Mouse (Mus musculus): ENCODE results near the gene Nfix. TPM values are rescaled to one million over a fixed set of nuclear protein-coding genes. Genes with fewer than 3 reads are reported as not detected.

The Nfix gene
- polyA plus RNA-seq, 1 experiment from 2014 or later = 14.2 TPM

GRCm38 (mm10) chr8:84823653-84824052 lies 23.5 kb upstream of the Nfix start:
- H3K27ac ChIP-seq = no peak overlapping the region
- ATAC-seq (ENCODE audit: low FRiP score) = peak; percentile 82
- peak overlapping the region; percentile 47 for H3K4me2 ChIP-seq (replicated peaks)
- 0 out of 2 replicates have a peak overlapping the region, but pooled peaks have one; percentile 4 for H3K4me3 ChIP-seq
- 2% methylated on average over 18 of the region's 18 CpGs for WGBS
- H3K9ac ChIP-seq = no peak overlapping the region
- no peaks in the 10 kb centered on the region for H3K9me3 ChIP-seq (replicated peaks)
- H3K27me3 ChIP-seq = peaks cover 14% of the 10 kb centered on the region
- H3K4me1 ChIP-seq = peaks cover 10% of the 10 kb centered on the region
- H3K36me3 ChIP-seq = no peaks in the 10 kb centered on the region

- WGBS = 22% methylated on average over 3 of the region's 3 CpGs
- peaks cover 14% of the 10 kb centered on the region for H3K27me3 ChIP-seq
- H3K4me1 ChIP-seq = peaks cover 10% of the 10 kb centered on the region
- H3K27ac ChIP-seq = no peak within 1 kb of the TSS
- ATAC-seq (ENCODE audit: low FRiP score) = 0 out of 2 replicates have a peak, but pooled peaks have one; percentile 16
- no peaks in the 10 kb centered on the region for H3K36me3 ChIP-seq
- H3K4me2 ChIP-seq (replicated peaks) = peak within 1 kb of the TSS; percentile 47
- H3K4me3 ChIP-seq = 0 out of 2 replicates have a peak within 1 kb of the TSS, but pooled peaks have one; percentile 4
- H3K9ac ChIP-seq = no peak within 1 kb of the TSS
- no peaks in the 10 kb centered on the region for H3K9me3 ChIP-seq (replicated peaks)
Observed at GRCm38 (mm10) chr8:84822723-84823122, 22.6 kb upstream of the Nfix start, which contains the start of gene Dand5. TSS of gene Dand5 (minus strand) at chr8:84822823.

- Histone ChIP-seq H3K36me3 (no peaks in the 10 kb centered on the region), H3K27ac (no peak overlapping the region), H3K4me3 (no peak overlapping the region), H3K4me2 (replicated peaks) (no peak overlapping the region), H3K4me1 (peaks cover 35% of the 10 kb centered on the region), H3K27me3 (peaks cover 45% of the 10 kb centered on the region), H3K9ac (no peak overlapping the region), H3K9me3 (replicated peaks) (no peaks in the 10 kb centered on the region)
- no peak for ATAC-seq (ENCODE audit: low FRiP score)
- WGBS = 73% methylated on average over 17 of the region's 17 CpGs
Observed at GRCm38 (mm10) chr8:84816117-84816516, 16.0 kb upstream of the Nfix start.

- H3K36me3 ChIP-seq = no peaks in the 10 kb centered on the region
- peaks cover 41% of the 10 kb centered on the region for H3K4me1 ChIP-seq
- peak overlapping the region; percentile 68 for H3K27ac ChIP-seq
- H3K4me3 ChIP-seq = no peak overlapping the region
- 12% methylated on average over 9 of the region's 9 CpGs for WGBS
- H3K9me3 ChIP-seq (replicated peaks) = no peaks in the 10 kb centered on the region
- no peak overlapping the region for H3K4me2 ChIP-seq (replicated peaks)
- peaks cover 42% of the 10 kb centered on the region for H3K27me3 ChIP-seq
- ATAC-seq (ENCODE audit: low FRiP score) = peak; percentile 59; the same call in 1 of the 2 replicates
- no peak overlapping the region for H3K9ac ChIP-seq
Observed at GRCm38 (mm10) chr8:84815547-84815946, 15.4 kb upstream of the Nfix start.

- Histone ChIP-seq H3K4me3 (no peak overlapping the region), H3K9me3 (replicated peaks) (no peaks in the 10 kb centered on the region), H3K36me3 (no peaks in the 10 kb centered on the region), H3K4me1 (peaks cover 42% of the 10 kb centered on the region), H3K9ac (peak overlapping the region; percentile 35), H3K4me2 (replicated peaks) (peak overlapping the region; percentile 22), H3K27me3 (peaks cover 42% of the 10 kb centered on the region), H3K27ac (peak overlapping the region; percentile 68)
- ATAC-seq (ENCODE audit: low FRiP score) = peak; percentile 44
- 36% methylated on average over 19 of the region's 19 CpGs for WGBS
Observed at GRCm38 (mm10) chr8:84814555-84815441, 14.7 kb upstream of the Nfix start.

GRCm38 (mm10) chr8:84814240-84814554 lies 14.1 kb upstream of the Nfix start:
- peaks cover 43% of the 10 kb centered on the region for H3K27me3 ChIP-seq
- peaks cover 48% of the 10 kb centered on the region for H3K4me1 ChIP-seq
- 0 out of 2 replicates have a peak overlapping the region, but pooled peaks have one; percentile 35 for H3K9ac ChIP-seq
- H3K4me3 ChIP-seq = no peak overlapping the region
- peak overlapping the region; percentile 25; the same call in 1 of the 2 replicates for H3K27ac ChIP-seq
- 79% methylated on average over 11 of the region's 11 CpGs for WGBS
- no peaks in the 10 kb centered on the region for H3K36me3 ChIP-seq
- H3K9me3 ChIP-seq (replicated peaks) = no peaks in the 10 kb centered on the region
- ATAC-seq (ENCODE audit: low FRiP score) = peak; percentile 39
- peak overlapping the region; percentile 22; the same call in 1 of the 2 replicates for H3K4me2 ChIP-seq (replicated peaks)

- Histone ChIP-seq H3K9ac (no peak overlapping the region), H3K4me1 (peaks cover 50% of the 10 kb centered on the region), H3K27me3 (peaks cover 47% of the 10 kb centered on the region), H3K4me3 (no peak overlapping the region), H3K36me3 (no peaks in the 10 kb centered on the region), H3K9me3 (replicated peaks) (no peaks in the 10 kb centered on the region), H3K27ac (peak overlapping the region; percentile 25), H3K4me2 (replicated peaks) (no peak overlapping the region)
- no peak for ATAC-seq (ENCODE audit: low FRiP score)
- WGBS = 81% methylated on average over 3 of the region's 3 CpGs
Observed at GRCm38 (mm10) chr8:84813830-84814229, 13.7 kb upstream of the Nfix start.

- Histone ChIP-seq H3K9me3 (replicated peaks) (no peaks in the 10 kb centered on the region), H3K27ac (0 out of 2 replicates have a peak overlapping the region, but pooled peaks have one; percentile 25), H3K4me1 (peaks cover 50% of the 10 kb centered on the region), H3K4me2 (replicated peaks) (no peak overlapping the region), H3K36me3 (no peaks in the 10 kb centered on the region), H3K27me3 (peaks cover 54% of the 10 kb centered on the region), H3K9ac (no peak overlapping the region), H3K4me3 (no peak overlapping the region)
- ATAC-seq (ENCODE audit: low FRiP score) = no peak
- 2% methylated on average over 5 of the region's 5 CpGs for WGBS
Observed at GRCm38 (mm10) chr8:84813059-84813458, 12.9 kb upstream of the Nfix start.

GRCm38 (mm10) chr8:84811303-84811702 lies 11.2 kb upstream of the Nfix start:
- Histone ChIP-seq H3K27me3 (peaks cover 64% of the 10 kb centered on the region), H3K9ac (peak overlapping the region; percentile 35; the same call in 1 of the 2 replicates), H3K36me3 (no peaks in the 10 kb centered on the region), H3K27ac (peak overlapping the region; percentile 64), H3K4me3 (peak overlapping the region; percentile 27), H3K9me3 (replicated peaks) (no peaks in the 10 kb centered on the region), H3K4me2 (replicated peaks) (peak overlapping the region; percentile 50), H3K4me1 (peaks cover 50% of the 10 kb centered on the region)
- 16% methylated on average over 10 of the region's 10 CpGs for WGBS
- ATAC-seq (ENCODE audit: low FRiP score) = no peak

- peak overlapping the region; percentile 27 for H3K4me3 ChIP-seq
- no peaks in the 10 kb centered on the region for H3K36me3 ChIP-seq
- peaks cover 64% of the 10 kb centered on the region for H3K27me3 ChIP-seq
- WGBS = 2% methylated on average over 30 of the region's 32 CpGs
- 0 out of 2 replicates have a peak, but pooled peaks cover 3% of the 10 kb centered on the region for H3K9me3 ChIP-seq (replicated peaks)
- H3K9ac ChIP-seq = no peak overlapping the region
- peak; percentile 80 for ATAC-seq (ENCODE audit: low FRiP score)
- peak overlapping the region; percentile 64; the same call in 1 of the 2 replicates for H3K27ac ChIP-seq
- peak overlapping the region; percentile 50 for H3K4me2 ChIP-seq (replicated peaks)
- peaks cover 50% of the 10 kb centered on the region for H3K4me1 ChIP-seq
Observed at GRCm38 (mm10) chr8:84810896-84811295, 10.8 kb upstream of the Nfix start.

GRCm38 (mm10) chr8:84809941-84810280 lies 9.8 kb upstream of the Nfix start:
- Histone ChIP-seq H3K36me3 (no peaks in the 10 kb centered on the region), H3K27ac (no peak overlapping the region), H3K4me2 (replicated peaks) (no peak overlapping the region), H3K9me3 (replicated peaks) (0 out of 2 replicates have a peak, but pooled peaks cover 3% of the 10 kb centered on the region), H3K4me3 (no peak overlapping the region), H3K9ac (no peak overlapping the region), H3K27me3 (peaks cover 70% of the 10 kb centered on the region), H3K4me1 (peaks cover 41% of the 10 kb centered on the region)
- no peak for ATAC-seq (ENCODE audit: low FRiP score)
- 73% methylated on average over 5 of the region's 5 CpGs for WGBS

GRCm38 (mm10) chr8:84809109-84809940 lies 9.2 kb upstream of the Nfix start:
- WGBS = 52% methylated on average over 12 of the region's 12 CpGs
- 0 out of 2 replicates have a peak overlapping the region, but pooled peaks have one; percentile 2 for H3K27ac ChIP-seq
- peaks cover 70% of the 10 kb centered on the region for H3K27me3 ChIP-seq
- no peak overlapping the region for H3K9ac ChIP-seq
- H3K4me1 ChIP-seq = peaks cover 35% of the 10 kb centered on the region
- peak; percentile 33; the same call in 1 of the 2 replicates for ATAC-seq (ENCODE audit: low FRiP score)
- H3K4me2 ChIP-seq (replicated peaks) = no peak overlapping the region
- H3K9me3 ChIP-seq (replicated peaks) = 0 out of 2 replicates have a peak, but pooled peaks cover 3% of the 10 kb centered on the region
- no peak overlapping the region for H3K4me3 ChIP-seq
- H3K36me3 ChIP-seq = no peaks in the 10 kb centered on the region

Data from hindbrain, embryonic 12.5 days (tissue).